Mouse (Mus musculus) liver, postnatal 0 days (tissue): Measurements from ENCODE around the gene Pdlim7. TPM values are rescaled to one million over a fixed set of nuclear protein-coding genes. Genes with fewer than 3 reads are reported as not detected.
A peak's percentile ranks its signal among the peaks of the same experiment; 100 is the strongest.

ENCODE experiments used
- ATAC-seq: fragments of 200-750 bp; cut with Nextera tagmentation; 2 replicates; pipeline ENCODE4 v1.8.0; 2017; ENCODE audit warnings: mild to moderate bottlenecking, moderate library complexity
- DNase-seq: peaks from one replicate; pipeline ENCODE4 v3.0.0-alpha.2; 2016
- H3K27ac ChIP-seq: fragments of 300-500 bp; sonication (generic); 2 replicates; pipeline ENCODE4 v1.5.1; 2014; ENCODE audit warnings: antibody characterized with exemption, moderate library complexity, mild to moderate bottlenecking, low read depth
- H3K27me3 ChIP-seq: fragments of 300-500 bp; sonication (generic); 2 replicates; pipeline ENCODE4 v1.6.1; 2014; ENCODE audit warnings: low read length, control low read depth, mixed read lengths; ENCODE audit not compliant: insufficient read depth
- H3K36me3 ChIP-seq: fragments of 300-500 bp; sonication (generic); replicated peaks from 2 replicates; pipeline ENCODE4 v1.6.1; 2014; ENCODE audit warnings: mild to moderate bottlenecking, control low read depth, low read length, moderate library complexity, mixed read lengths; ENCODE audit not compliant: insufficient read depth
- H3K4me1 ChIP-seq: fragments of 300-500 bp; sonication (generic); 2 replicates; pipeline ENCODE4 v1.6.1; 2014; ENCODE audit warnings: antibody characterized with exemption, mild to moderate bottlenecking, control low read depth; ENCODE audit not compliant: insufficient read depth
- H3K4me2 ChIP-seq: fragments of 300-500 bp; sonication (generic); 2 replicates; pipeline ENCODE4 v1.6.1; 2014; ENCODE audit warnings: low read depth, mild to moderate bottlenecking, low read length, moderate library complexity, mixed read lengths
- H3K4me3 ChIP-seq: fragments of 300-500 bp; sonication (generic); 2 replicates; pipeline ENCODE4 v1.5.1; 2014; ENCODE audit warnings: low read depth, low read length
- H3K9ac ChIP-seq: fragments of 300-500 bp; sonication (generic); replicated peaks from 2 replicates; pipeline ENCODE4 v1.6.1; 2014; ENCODE audit warnings: mild to moderate bottlenecking, moderate library complexity
- H3K9me3 ChIP-seq: fragments of 300-500 bp; sonication (generic); 2 replicates; pipeline ENCODE4 v1.6.1; 2016; ENCODE audit warnings: mild to moderate bottlenecking, control low read depth, low read length, mixed read lengths
- CTCF ChIP-seq: sonication (generic); IDR thresholded peaks from 2 replicates; pipeline ENCODE4 v1.5.1; 2016; ENCODE audit warnings: antibody characterized with exemption, low read depth
- EP300 ChIP-seq: IDR thresholded peaks from 2 replicates; pipeline ENCODE4 v1.6.1; 2016; ENCODE audit warnings: antibody characterized with exemption, low read depth, mild to moderate bottlenecking
- WGBS: fragments of 180-500 bp; shearing (Covaris S2); extraction: QIAGEN DNeasy Blood & Tissue Kit; methylation state at CpG from one replicate; pipeline ENCODE4 v1.1.7; 2014; ENCODE audit not compliant: insufficient replicate concordance; 5-methylcytosine and 5-hydroxymethylcytosine counted together
- polyA plus RNA-seq: library from polyadenylated mRNA; unstranded; fragments of >200 nt; fragmentation: Nextera tagmentation; extraction: Ambion mirVana; gene quantifications from 2 replicates; pipeline ENCODE4 v1.2.1, GENCODE M21; 2015

The Pdlim7 gene
- polyA plus RNA-seq, 1 experiment from 2014 or later, result 17.0 TPM

GRCm38 (mm10) chr13:55451785-55452549 is 61.5 kb downstream of the Pdlim7 start:
- Histone ChIP-seq H3K36me3 (peaks cover 62% of the 10 kb centered on the region), H3K9ac (no peak overlapping the region), H3K9me3 (no peaks in the 10 kb centered on the region), H3K4me2 (no peak overlapping the region), H3K27me3 (no peaks in the 10 kb centered on the region), H3K27ac (no peak overlapping the region), H3K4me3 (no peak overlapping the region), H3K4me1 (peaks cover 37% of the 10 kb centered on the region)
- DNase-seq (no peak), ATAC-seq (no peak)
- no peak for TF ChIP-seq EP300
- TF ChIP-seq CTCF, result no peak
- 93% methylated on average over 16 of the region's 16 CpGs for WGBS

- 76% methylated on average over 10 of the region's 10 CpGs for WGBS
- TF ChIP-seq CTCF (no peak), EP300 (no peak)
- no peak overlapping the region for H3K27ac ChIP-seq
- ATAC-seq (no peak), DNase-seq (no peak)
- H3K4me1 ChIP-seq, result peaks cover 44% of the 10 kb centered on the region
- peaks cover 59% of the 10 kb centered on the region for H3K36me3 ChIP-seq
- no peak overlapping the region for H3K4me2 ChIP-seq
- no peak overlapping the region for H3K9ac ChIP-seq
- H3K9me3 ChIP-seq, result no peaks in the 10 kb centered on the region
- no peak overlapping the region for H3K4me3 ChIP-seq
- no peaks in the 10 kb centered on the region for H3K27me3 ChIP-seq
Observed at GRCm38 (mm10) chr13:55451296-55451695, 62.2 kb downstream of the Pdlim7 start.

GRCm38 (mm10) chr13:55450511-55450980 is 62.9 kb downstream of the Pdlim7 start:
- H3K27ac ChIP-seq, result no peak overlapping the region
- DNase-seq (no peak), ATAC-seq (no peak)
- 91% methylated on average over 11 of the region's 11 CpGs for WGBS
- no peak overlapping the region for H3K9ac ChIP-seq
- H3K4me2 ChIP-seq, result 0 out of 2 replicates have a peak overlapping the region, but pooled peaks have one; percentile 9
- H3K4me1 ChIP-seq, result peaks cover 50% of the 10 kb centered on the region
- H3K27me3 ChIP-seq, result no peaks in the 10 kb centered on the region
- peaks cover 54% of the 10 kb centered on the region for H3K36me3 ChIP-seq
- no peak overlapping the region for H3K4me3 ChIP-seq
- H3K9me3 ChIP-seq, result no peaks in the 10 kb centered on the region
- TF ChIP-seq CTCF, result no peak

- Histone ChIP-seq H3K27me3 (no peaks in the 10 kb centered on the region), H3K36me3 (peaks cover 48% of the 10 kb centered on the region), H3K4me2 (peak overlapping the region; percentile 48), H3K27ac (peak overlapping the region; percentile 71), H3K4me1 (peaks cover 50% of the 10 kb centered on the region), H3K4me3 (no peak overlapping the region), H3K9ac (no peak overlapping the region), H3K9me3 (no peaks in the 10 kb centered on the region)
- peak; percentile 64 for DNase-seq
- TF ChIP-seq EP300 (no peak), CTCF (peak; percentile 32; the same call in 1 of the 2 replicates)
- WGBS, result 70% methylated on average over 17 of the region's 17 CpGs
- no peak for ATAC-seq
Observed at GRCm38 (mm10) chr13:55449679-55450441, 63.6 kb downstream of the Pdlim7 start.

- no peak for ATAC-seq
- H3K4me2 ChIP-seq, result peak overlapping the region; percentile 48
- peaks cover 50% of the 10 kb centered on the region for H3K4me1 ChIP-seq
- TF ChIP-seq EP300, result no peak
- TF ChIP-seq CTCF, result no peak
- H3K4me3 ChIP-seq, result no peak overlapping the region
- WGBS, result 80% methylated on average over 9 of the region's 9 CpGs
- DNase-seq, result no peak
- H3K9me3 ChIP-seq, result no peaks in the 10 kb centered on the region
- no peak overlapping the region for H3K9ac ChIP-seq
- H3K27me3 ChIP-seq, result no peaks in the 10 kb centered on the region
- H3K36me3 ChIP-seq, result peaks cover 41% of the 10 kb centered on the region
- peak overlapping the region; percentile 71 for H3K27ac ChIP-seq
Observed at GRCm38 (mm10) chr13:55449205-55449604, 64.3 kb downstream of the Pdlim7 start.

GRCm38 (mm10) chr13:55448131-55448530 is 65.3 kb downstream of the Pdlim7 start:
- no peak for TF ChIP-seq EP300
- no peak for TF ChIP-seq CTCF
- peak overlapping the region; percentile 50; the same call in 1 of the 2 replicates for H3K27ac ChIP-seq
- H3K36me3 ChIP-seq, result peaks cover 31% of the 10 kb centered on the region
- no peaks in the 10 kb centered on the region for H3K27me3 ChIP-seq
- H3K4me3 ChIP-seq, result no peak overlapping the region
- H3K9ac ChIP-seq, result no peak overlapping the region
- ATAC-seq (no peak), DNase-seq (no peak)
- peak overlapping the region; percentile 48 for H3K4me2 ChIP-seq
- H3K9me3 ChIP-seq, result no peaks in the 10 kb centered on the region
- 78% methylated on average over 5 of the region's 5 CpGs for WGBS
- H3K4me1 ChIP-seq, result peaks cover 58% of the 10 kb centered on the region
